Mouse (Mus musculus) layer of hippocampus, adult 11-12 months (tissue): Measurements from ENCODE around the gene Alk.

ENCODE experiments used
- DNase-seq: peaks from one replicate; pipeline ENCODE4 v3.0.0; 2022; ENCODE audit warnings: low spot score

The Alk gene

DNA sequence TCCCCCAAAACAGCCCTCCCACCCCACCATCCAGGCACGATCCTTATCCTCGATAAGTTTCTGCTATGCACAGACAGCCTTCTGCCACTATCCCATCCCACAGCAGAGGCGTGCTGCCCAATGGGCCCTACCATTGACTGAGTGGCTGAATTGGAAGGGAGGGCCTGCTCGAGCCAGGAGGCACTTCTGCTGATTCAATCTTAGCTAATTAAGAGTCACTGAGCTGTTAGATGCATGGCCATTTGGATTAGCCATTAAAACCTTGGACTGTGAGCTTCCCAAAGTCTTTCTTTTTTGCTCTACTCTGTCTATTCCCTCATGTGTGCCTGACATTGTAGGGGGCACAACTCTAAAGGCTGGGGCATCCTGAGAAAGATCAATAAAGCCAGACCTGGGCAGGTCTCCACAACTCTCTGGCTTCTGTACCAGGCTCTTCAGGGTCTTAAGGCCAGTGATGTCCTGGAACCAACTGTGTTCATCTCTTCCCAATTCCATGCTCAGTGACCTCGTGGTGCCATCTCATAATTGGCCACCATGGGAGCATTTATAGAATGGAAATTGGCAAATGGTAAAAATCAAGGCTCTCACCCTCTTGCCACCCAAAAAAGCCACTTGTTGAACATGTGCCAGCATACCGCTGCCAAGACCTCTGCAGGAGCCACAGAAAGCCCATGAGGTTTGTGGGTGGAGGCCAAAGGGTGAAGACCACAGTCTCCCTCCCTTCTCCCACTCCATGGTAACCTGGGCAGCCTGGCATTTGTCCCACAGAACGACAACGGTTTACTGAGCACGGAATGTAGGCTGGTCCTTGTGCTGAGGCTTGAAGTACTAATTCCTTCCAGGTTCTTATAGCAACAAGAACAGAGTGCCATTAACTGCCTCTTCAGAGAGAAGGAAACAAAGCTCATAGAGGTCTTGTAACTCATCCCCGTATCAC is 582.4 kb downstream of the Alk start:
- DNase-seq, result peak; percentile 6

DNA sequence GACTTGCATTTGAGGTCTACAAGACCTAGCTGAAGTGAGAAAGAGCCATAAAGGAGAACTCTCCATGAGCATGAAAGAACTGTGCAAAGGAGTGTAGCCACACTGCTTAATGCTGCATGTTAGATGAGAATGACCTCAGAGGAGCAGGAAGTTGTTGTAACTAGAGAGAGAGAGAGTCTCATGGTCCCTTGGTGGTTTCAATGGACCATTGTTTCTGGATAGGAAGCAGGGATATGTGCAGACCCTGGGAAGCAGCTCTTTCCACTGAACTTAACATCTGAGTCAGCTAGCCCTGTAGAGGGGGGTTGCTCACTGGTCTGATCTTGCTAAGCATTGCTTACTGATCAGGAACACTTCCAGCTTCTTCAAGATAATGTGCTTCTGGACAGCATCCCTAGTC is 587.1 kb downstream of the Alk start:
- no peak for DNase-seq

DNA sequence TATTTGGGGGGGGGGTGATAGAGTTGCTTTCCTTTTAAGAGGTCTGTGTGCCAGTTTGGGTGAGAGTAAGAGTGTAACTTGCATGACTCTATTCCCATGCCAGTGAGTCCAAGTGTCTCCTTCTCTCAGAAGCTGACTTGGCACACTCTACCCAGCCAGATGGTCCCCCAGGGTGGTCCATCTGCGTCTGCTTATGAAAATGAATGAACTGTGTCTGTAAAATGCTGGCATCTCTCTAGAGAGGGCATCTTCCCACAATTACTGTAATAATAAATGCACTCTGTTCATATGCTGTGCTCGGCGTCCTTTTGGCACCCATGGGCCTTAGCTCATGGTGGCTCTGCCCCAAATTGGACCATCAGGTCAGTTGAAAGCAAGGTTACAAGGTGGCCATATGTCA is 589.2 kb downstream of the Alk start:
- peak; percentile 78 for DNase-seq

DNA sequence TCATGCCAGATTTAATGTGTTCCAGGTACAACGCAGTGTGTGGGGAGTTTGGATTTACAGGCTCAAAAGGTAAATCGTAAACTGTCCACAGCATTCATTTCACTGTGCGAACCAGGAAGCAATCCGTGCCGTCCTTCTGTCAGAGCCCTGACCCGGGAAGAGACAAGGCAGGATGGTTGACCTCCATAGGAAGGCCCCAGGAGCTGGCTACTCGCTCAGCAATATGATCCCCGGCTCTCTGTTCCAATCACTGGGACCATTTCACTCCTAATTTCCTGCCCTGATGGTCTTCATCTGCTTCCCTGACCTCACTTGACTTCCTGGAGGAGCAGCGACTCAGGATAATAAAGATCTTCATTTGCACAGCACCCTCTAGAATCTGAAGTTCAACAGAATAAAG is 591.7 kb downstream of the Alk start:
- no peak for DNase-seq

DNA sequence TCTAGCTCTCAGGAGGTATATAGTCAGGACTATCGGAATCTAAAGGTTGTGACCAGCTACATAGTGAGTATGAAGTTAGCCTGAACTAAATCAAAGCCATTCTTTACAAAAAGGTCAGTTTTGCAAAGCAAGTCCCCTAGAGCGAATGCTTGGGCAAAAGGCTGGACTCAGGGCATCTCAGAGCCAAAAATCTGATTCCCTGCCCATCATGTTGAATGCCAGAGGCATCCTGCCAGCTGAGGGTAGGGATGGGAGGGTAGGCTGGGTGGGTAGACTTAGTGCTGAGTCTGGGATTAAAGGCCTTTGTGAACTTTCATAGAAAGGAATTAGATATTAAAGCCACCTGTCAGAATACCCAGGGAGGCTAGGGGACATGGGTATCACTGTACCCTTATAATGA is 594.6 kb downstream of the Alk start:
- DNase-seq, result no peak

DNA sequence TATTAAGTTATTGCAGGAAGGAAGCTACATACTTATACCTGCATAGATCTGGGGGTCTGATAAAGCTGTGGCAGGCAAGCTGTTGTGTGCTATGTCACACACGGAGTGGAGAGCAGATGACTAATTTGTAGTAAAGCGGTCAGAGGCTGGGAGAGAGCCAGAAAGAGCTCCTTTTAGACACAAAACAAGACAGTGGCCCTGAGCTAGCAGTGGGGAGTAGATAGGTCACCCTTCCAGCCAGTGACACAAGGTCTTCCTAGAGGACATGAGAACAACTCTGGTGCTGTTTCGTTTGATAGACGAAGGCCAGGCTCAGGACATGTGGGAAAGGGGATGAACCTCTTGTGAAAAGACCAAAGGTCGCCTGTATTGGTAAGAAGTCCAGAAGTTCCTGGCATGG is 596.0 kb downstream of the Alk start:
- no peak for DNase-seq

DNA sequence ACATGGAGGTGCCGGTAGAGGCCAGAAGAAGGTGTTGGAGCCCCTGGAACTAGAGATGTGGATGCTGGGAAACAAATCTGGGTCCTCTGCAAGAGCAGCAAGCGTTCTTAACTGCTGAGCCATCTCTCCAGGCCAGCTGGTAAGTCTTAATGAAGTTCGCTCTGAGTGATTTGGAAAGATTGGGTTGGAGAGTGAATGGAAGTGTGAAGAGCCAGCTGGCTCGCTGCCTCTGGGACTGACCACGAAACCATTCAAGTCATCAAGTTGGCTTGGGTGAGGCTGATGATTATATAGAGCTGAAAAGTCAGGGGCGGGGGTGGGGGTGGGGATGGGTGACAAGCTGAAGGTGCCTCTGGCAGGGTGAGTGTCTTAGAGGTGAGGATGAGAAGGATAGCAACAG is 599.1 kb downstream of the Alk start:
- DNase-seq, result no peak

DNA sequence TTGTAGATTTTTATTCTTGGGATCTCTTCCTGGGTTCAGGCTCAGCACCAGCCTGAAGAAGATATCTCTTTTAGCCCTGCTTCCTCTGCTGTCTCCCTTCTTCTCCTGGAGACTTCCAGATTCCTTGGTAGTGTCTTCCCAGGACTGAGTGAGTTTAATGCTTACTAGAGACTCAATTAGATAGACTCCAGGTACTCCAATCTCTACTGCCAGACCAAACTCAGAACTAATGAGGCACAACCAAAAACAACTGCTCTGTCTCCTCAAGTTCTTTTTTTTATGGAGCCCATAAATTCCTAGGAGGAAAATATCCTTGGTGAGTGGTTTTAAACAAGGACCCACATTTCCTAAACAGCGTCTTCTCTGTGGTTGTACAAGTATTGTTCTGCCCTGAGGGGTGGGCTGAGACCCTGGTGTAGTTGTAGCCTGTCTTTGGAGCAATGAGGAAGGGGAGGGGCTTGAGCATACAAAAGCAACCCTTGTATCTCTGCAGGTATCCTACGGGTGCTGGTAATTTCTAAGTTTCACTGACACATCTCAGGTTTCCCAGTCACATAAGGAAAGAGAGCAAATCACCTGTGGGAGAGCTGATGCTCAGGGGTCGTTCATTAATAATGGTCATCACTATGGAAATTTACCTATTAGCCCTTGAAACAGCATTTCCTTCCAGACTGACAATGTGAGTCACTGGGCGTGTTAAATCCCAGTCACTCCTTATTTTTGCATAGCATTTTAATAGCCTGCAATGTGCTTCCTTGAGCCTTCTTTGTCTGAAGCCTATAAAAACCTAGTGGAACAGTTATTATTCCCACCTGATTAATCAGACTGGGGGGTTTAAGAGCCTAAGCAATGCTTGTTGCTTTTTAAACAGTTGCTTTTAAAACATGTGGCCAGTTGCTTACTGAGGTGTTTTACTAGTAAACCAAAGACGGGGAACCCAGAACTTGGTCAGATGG is 604.6 kb downstream of the Alk start:
- no peak for DNase-seq

DNA sequence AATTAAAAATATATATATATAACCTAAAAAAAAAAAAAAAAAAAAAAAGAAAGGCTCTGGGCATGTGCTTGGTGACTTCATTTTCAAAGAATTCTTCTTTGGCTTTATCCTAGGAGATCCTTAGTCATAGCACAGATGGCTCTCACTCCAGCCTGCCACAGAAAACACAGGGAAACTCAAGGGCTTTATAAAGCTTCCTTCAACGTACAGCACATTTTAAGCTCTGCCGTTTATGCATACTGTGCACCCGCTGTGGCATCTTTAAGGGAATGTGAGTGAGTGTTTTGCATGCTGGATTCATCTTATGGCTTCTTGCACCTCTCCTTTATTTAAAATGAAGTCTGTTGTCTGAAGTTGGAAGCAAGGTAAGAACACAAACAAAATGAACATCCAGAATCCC is 606.7 kb downstream of the Alk start:
- DNase-seq, result peak; percentile 24

DNA sequence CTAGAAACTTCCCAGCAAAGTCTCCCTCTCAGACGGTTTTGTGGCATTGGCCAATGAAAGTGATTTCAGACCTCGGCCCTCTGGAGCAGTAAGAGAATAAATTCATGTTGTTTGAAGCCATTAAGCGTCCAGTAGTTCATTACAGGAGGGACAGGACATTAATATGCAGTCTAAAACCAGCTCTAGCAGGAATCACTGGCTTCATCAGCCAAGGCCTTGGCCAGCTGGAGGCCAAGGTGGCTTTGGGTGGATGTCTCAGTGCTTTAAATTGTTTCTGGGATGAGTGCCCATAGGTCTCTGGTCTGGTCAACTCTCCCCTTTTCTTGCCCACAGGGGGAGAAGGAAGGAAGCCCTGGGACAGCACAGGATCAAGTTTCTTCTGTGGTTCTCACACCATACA is 608.9 kb downstream of the Alk start:
- no peak for DNase-seq

DNA sequence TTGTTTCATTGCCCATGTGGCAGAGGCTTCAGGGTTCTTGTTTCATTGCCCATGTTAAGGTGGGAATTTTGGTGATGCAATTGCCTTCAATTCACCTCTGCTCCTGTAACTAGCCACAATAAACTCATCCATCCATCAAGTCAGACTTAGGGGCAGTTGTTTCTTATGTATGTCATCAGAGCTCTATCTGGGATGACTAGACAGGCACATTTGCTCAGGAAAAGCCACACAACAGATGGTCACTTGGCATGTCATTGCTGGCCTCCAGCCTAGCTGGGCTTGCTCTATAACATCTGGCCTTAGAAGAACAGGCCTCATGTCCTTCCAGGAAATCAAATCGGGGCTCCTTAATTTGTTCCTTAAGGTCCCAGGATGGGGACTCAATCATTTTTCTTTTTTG is 610.3 kb downstream of the Alk start:
- no peak for DNase-seq

DNA sequence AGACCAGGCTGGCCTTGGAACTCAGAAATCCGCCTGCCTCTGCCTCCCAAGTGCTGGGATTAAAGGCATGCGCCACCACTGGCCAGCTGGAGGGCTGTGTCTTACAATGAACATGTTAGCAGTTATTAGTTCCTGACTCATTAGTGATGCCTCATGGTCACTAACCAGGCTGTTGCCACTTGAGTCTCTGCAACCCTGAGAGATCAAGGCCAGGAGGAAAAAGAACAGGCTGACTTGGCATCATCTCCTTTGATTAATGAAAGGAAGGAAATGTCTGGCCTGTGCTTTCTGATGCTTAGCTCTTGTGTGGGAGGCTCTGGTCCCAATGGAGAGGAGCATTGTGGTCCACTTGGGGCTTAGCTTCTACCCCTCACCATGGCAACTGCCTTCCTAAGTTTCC is 611.4 kb downstream of the Alk start:
- DNase-seq, result no peak

DNA sequence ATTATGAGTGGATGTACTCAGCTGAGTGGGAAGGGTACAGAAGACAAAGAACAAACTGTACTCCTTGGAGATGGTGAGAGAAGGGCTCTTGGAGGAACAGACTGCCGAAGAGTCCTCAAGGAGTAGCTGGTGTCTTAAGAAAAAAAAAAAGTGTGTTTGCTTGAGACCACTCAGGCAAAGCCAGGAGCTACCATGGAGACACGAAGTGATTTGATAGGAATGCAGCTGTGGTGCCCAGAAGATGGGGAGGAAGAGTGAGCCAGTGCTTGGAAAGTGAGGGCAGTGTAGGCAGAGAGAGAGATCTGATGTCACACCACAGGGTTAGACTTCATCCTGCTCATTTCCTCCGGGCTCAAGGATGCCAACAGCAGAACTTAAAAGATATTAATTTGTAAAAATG is 613.2 kb downstream of the Alk start:
- no peak for DNase-seq

DNA sequence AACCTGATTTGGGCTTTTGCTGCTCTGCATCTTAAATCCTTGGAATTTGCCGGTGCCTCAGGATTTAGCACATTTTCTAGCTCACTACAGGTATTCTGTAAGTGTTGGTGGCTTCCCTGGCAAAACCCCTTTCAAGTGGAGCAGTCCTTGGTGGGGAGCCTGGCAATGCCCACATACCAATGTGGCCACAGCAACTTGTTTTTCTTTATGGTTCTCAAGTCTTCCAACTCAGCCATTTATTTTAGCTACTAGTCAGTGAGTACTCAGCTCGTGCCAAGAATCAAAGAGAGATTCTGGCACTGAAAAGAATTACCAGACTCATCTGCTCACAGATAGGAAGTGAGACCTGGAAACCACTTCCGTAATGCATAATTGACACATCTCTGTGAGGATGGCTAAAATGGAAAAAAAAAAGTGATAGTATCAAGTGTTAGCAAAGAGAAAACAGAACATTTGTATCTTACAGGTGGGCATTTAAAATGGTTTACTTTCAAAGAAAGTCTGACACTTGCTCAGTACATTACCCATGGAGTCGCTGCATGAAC is 614.2 kb downstream of the Alk start:
- DNase-seq, result no peak

DNA sequence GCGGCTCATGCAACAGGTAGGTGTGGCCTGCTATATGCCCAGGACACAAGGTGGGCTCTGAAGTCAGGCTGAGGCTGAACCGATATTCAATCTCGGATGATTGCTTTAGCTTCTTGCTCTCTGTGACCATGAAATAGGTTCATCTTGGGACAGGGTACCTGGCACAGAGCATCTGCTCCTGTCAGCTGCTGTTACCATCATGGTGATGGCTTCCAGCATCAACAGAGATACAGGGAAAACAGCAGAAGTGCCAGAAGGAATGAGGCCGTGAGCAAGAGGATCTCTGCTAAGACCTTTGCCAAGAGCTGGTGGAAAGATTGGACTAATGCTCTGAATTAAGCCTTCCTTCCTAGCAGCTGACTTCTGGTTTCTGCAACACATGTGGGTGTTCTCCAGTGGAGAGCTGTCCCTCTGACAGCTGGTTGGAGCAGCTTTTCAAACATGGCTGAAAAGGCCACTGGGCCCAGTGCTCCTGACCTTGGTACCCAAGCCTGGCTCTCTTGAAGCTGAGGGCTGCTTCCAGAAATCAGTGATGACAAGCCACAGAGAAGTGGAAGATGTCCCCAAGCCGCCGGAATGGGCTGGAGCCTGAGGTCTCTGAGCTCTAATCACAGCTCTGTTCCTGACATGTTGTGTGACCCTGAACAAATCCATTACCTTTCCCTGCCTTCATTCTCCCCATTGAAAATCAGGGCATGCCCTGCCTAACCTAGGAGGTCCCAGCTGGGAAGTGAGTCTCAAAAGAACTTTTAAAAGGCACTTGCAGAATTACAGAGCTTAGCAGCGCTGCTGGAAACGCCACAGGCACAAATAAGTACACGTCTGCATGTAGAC is 615.5 kb downstream of the Alk start:
- no peak for DNase-seq

DNA sequence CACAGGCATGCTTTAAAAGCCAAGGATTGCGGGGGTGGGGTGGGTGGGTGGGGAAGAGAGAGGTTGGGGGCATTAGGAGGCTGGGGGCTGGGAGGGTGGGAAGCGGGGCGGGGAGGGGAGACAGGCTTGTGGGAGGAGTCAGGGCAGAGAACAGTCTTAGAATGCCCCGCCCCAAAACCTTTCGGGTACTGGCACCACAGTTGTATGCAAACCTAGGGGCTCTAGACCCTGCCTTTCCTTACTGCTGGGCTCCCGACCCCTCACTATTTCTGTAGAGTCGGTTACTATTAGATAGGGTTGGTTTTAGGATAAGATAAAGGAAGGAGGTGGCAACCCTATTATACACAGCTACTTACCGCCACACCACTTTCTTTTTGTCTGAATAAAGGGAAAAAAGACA is 617.4 kb downstream of the Alk start:
- DNase-seq, result no peak

DNA sequence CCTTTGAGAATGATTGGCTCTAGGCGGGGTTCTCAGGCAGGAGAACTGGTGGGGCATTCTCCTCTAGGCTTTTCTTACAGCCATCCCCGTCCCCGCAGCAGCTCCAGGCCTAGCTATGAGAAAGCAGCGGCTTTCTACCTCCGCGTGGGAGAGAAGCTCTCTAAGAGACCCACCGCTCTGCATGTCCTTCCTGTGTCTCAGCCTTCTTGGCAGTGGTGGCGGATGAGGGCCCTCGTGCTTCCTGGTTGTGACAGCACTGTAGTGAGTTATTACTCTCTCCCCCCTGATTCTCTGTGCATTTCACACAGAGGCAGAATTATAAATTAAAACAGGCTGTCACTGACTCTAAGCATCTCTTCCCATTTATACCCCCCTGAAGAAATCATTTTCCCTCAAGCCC is 618.0 kb downstream of the Alk start:
- no peak for DNase-seq

DNA sequence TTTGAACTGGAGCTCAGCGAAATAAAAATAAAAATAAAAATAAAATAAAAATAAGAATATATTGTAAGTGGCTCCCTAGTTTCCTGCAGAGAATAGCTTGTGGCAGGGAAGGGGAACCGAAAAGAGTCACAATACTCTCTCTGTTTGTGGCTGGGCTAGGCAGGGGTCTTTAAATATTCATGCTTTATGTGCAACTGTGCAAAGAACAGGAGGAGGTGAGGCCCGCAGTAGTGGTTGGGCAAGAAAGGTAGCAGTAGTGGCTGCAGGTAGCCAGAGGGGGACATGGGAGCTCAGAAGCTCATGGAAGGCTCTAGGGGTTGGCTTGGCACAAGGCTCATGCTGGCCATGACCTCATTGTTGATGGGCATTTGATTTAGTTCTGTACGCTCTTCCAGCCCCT is 623.2 kb downstream of the Alk start:
- DNase-seq, result no peak

DNA sequence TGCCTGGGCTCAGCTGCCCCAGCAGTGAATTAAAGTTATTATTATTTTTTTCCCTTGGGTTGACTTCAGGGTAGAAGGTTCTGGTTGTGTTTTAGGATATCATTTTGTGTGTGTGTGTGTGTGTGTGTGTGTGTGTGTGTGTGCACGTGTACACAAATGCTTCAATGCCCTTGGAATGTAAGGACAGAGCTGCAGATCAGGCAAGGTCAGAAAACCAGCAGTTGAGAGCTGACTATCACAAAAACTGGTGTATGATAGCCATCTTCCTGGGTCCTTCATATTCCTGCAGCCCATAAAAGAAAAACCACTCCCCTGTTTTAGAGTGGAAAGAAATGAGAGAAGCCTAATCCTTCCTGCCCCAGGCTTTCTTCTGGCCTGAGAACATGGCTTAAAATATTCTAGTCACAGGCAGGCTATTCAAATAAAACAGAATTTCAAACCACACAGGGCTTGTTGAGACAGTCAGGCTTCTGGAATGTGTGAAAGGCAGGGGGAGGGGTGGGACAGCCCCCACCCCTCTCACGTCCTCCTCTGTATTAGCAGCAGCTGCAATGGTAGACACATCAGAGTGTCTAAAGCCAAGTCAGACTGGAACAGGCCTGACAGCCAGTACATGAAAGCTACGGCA is 623.8 kb downstream of the Alk start:
- DNase-seq, result no peak

DNA sequence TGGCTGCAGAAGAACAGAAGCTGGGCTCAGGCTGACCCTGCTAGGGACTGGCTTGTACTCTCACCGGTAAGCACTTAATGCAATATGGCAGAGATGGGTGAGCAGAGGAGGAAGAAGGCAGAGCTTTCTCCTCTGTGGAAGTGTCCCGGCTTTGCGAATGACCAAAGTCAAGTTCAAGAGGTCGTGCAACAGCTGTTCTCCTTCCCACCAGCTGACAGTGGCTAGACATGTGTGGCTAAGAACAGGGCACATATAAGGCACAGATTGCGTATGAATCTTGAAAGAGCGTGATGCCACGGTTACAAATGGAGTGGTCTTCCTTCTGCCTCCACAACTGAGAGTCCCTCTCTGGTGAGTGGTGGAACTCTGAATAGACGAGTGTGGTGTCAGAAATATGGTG is 625.3 kb downstream of the Alk start:
- DNase-seq, result no peak

DNA sequence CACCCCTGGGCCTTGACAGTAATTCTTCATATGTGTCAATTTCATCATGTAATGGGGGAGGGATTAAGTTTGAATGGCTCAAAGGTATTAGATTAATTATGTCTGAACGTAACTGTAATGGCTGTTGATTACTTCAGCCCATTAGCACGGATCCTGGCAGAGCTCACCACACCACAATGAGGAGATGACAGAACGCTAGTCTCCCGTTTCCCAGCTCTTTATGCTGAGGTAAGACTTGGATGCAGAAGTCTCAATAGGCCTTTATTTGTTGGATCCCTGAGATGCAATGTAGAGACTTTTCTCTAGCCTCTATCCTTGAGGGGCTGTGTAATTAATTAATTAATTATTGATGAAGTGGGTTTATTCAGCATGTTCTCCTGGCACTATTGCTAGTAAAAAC is 627.8 kb downstream of the Alk start:
- DNase-seq, result no peak
